Mouse (Mus musculus) testis, adult 2 months (tissue): ENCODE data around the gene Dpt. TPM values are rescaled to one million over a fixed set of nuclear protein-coding genes. Genes with fewer than 3 reads are reported as not detected.
A peak's percentile ranks its signal among the peaks of the same experiment; 100 is the strongest.

Source experiments
- H3K27ac ChIP-seq: fragments of 200-500 bp; 2 replicates; pipeline ENCODE4 v1.5.1; 2012; ENCODE audit warnings: low read depth, low read length; ENCODE audit not compliant: control insufficient read depth, insufficient read depth
- H3K27me3 ChIP-seq: fragments of 200-500 bp; 2 replicates; pipeline ENCODE4 v1.6.1; 2012; ENCODE audit warnings: mild to moderate bottlenecking, low read length, moderate library complexity; ENCODE audit not compliant: control insufficient read depth, insufficient read depth
- H3K36me3 ChIP-seq: fragments of 200-500 bp; 2 replicates; pipeline ENCODE4 v1.6.1; 2012; ENCODE audit warnings: mild to moderate bottlenecking, low read length; ENCODE audit not compliant: control insufficient read depth, insufficient read depth
- H3K4me1 ChIP-seq: fragments of 200-500 bp; 2 replicates; pipeline ENCODE4 v1.6.1; 2012; ENCODE audit warnings: low read length; ENCODE audit not compliant: control insufficient read depth, insufficient read depth
- H3K4me3 ChIP-seq: fragments of 200-500 bp; 2 replicates; pipeline ENCODE4 v1.5.1; 2012; ENCODE audit warnings: low read depth, mild to moderate bottlenecking, low read length, moderate library complexity, mixed read lengths; ENCODE audit not compliant: control insufficient read depth
- CTCF ChIP-seq: fragments of 200-500 bp; IDR thresholded peaks from 2 replicates; pipeline ENCODE4 v1.5.1; 2012; ENCODE audit warnings: low read depth, mild to moderate bottlenecking, inconsistent platforms, low read length, moderate library complexity; ENCODE audit not compliant: control insufficient read depth, insufficient read depth, insufficient replicate concordance
- POLR2A ChIP-seq: fragments of 200-500 bp; IDR thresholded peaks from 2 replicates; pipeline ENCODE4 v1.6.1; 2012; ENCODE audit warnings: low read depth, mild to moderate bottlenecking, inconsistent platforms, low read length, moderate library complexity; ENCODE audit not compliant: control insufficient read depth
- polyA plus RNA-seq: library from polyadenylated mRNA; depleted of rRNA; stranded (reverse); fragments of >200 nt; gene quantifications from 2 replicates; pipeline ENCODE4 v1.2.3, GENCODE M21; 2012; rRNA removed

The Dpt gene
- polyA plus RNA-seq = 1.5 and 3.1 TPM in 2 replicates

- Histone ChIP-seq H3K27me3 (no peaks in the 10 kb centered on the region), H3K36me3 (no peaks in the 10 kb centered on the region), H3K27ac (no peak within 1 kb of the TSS; the same call in 1 of the 2 replicates), H3K4me1 (no peaks in the 10 kb centered on the region), H3K4me3 (no peak within 1 kb of the TSS)
- TF ChIP-seq CTCF (no peak), POLR2A (no peak)
Measured at GRCm38 (mm10) chr1:164796471-164796870, at the start of gene Dpt. Gene Dpt (plus strand): TSS chr1:164796644.

GRCm38 (mm10) chr1:164753736-164754135, 42.7 kb upstream of the Dpt start:
- H3K36me3 ChIP-seq = no peaks in the 10 kb centered on the region
- H3K4me1 ChIP-seq = no peaks in the 10 kb centered on the region

GRCm38 (mm10) chr1:164755671-164756070, 40.8 kb upstream of the Dpt start:
- H3K4me3 ChIP-seq = no peak overlapping the region
- no peaks in the 10 kb centered on the region for H3K4me1 ChIP-seq
- TF ChIP-seq POLR2A (no peak), CTCF (no peak)
- no peaks in the 10 kb centered on the region for H3K36me3 ChIP-seq
- H3K27me3 ChIP-seq = no peaks in the 10 kb centered on the region
- H3K27ac ChIP-seq = no peak overlapping the region

More at GRCm38 (mm10) chr1:164753736-164754135, 42.7 kb upstream of the Dpt start:
- H3K27ac ChIP-seq = no peak overlapping the region
- TF ChIP-seq CTCF (no peak), POLR2A (no peak)
- no peaks in the 10 kb centered on the region for H3K27me3 ChIP-seq
- H3K4me3 ChIP-seq = no peak overlapping the region

GRCm38 (mm10) chr1:164756951-164757350, 39.5 kb upstream of the Dpt start:
- TF ChIP-seq POLR2A (no peak), CTCF (no peak)
- Histone ChIP-seq H3K27me3 (no peaks in the 10 kb centered on the region), H3K4me1 (no peaks in the 10 kb centered on the region), H3K4me3 (no peak overlapping the region), H3K36me3 (no peaks in the 10 kb centered on the region), H3K27ac (no peak overlapping the region)

GRCm38 (mm10) chr1:164758401-164758800, 38.0 kb upstream of the Dpt start:
- no peaks in the 10 kb centered on the region for H3K27me3 ChIP-seq

GRCm38 (mm10) chr1:164762276-164762675, 34.2 kb upstream of the Dpt start:
- H3K4me3 ChIP-seq = no peak overlapping the region
- no peaks in the 10 kb centered on the region for H3K36me3 ChIP-seq
- TF ChIP-seq CTCF (peak; percentile 48; the same call in 1 of the 2 replicates), POLR2A (no peak)

More at GRCm38 (mm10) chr1:164758401-164758800, 38.0 kb upstream of the Dpt start:
- Histone ChIP-seq H3K4me1 (no peaks in the 10 kb centered on the region), H3K27ac (no peak overlapping the region), H3K36me3 (no peaks in the 10 kb centered on the region), H3K4me3 (no peak overlapping the region)
- no peak for TF ChIP-seq CTCF
- TF ChIP-seq POLR2A = no peak

GRCm38 (mm10) chr1:164766646-164767045, 29.8 kb upstream of the Dpt start:
- H3K4me3 ChIP-seq = no peak overlapping the region
- TF ChIP-seq CTCF = no peak
- no peak for TF ChIP-seq POLR2A
- no peaks in the 10 kb centered on the region for H3K4me1 ChIP-seq
- H3K27me3 ChIP-seq = no peaks in the 10 kb centered on the region
- H3K27ac ChIP-seq = no peak overlapping the region
- H3K36me3 ChIP-seq = no peaks in the 10 kb centered on the region

More at GRCm38 (mm10) chr1:164762276-164762675, 34.2 kb upstream of the Dpt start:
- Histone ChIP-seq H3K27ac (no peak overlapping the region), H3K4me1 (no peaks in the 10 kb centered on the region), H3K27me3 (no peaks in the 10 kb centered on the region)

- Histone ChIP-seq H3K27me3 (no peaks in the 10 kb centered on the region), H3K4me1 (no peaks in the 10 kb centered on the region), H3K27ac (no peak overlapping the region), H3K36me3 (no peaks in the 10 kb centered on the region), H3K4me3 (no peak overlapping the region)
- TF ChIP-seq CTCF = no peak
- no peak for TF ChIP-seq POLR2A
Measured at GRCm38 (mm10) chr1:164770611-164771010, 25.8 kb upstream of the Dpt start.
